Mouse (Mus musculus): ENCODE results near the gene Crcp.

DNA sequence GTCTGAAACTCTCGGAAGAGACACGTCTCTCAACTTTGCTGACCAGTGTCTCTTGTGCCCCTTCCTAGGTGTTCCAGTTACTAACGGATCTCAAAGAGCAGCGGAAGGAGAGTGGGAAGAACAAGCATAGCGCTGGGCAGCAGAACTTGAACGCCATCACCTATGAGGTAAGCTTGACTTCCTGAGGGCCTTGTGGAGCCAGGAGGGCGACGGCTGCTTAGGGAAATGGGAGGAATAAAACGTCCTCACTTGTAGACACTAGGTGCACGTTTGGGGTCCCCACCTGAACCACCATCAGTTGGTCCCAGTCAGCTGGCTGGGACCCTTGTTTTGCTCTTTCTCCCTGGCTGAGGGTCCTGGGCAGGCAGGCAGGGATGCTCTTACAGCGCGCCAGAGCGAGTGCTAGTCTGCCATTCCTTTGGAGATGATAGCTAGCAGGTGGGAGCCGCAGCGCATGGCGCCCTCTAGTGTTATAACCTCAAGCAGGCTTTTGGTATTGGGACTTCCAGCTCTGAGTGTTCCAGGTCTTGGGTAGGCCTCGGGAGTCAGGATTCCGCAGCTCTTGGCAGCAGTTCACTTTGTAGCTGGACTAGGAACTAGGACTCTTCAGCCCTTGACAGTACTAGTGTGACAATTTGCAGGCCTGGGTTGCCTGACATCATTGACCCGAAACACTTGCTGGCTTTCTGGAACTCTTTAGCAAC, 8.8 kb downstream of the Crcp start:
- no peak for TF ChIP-seq POLR2A (IDR thresholded peaks at IDR 0.05; ENCODE audit: low read depth, low read length)
- peak; percentile 55; the same call in 1 of the 2 replicates for TF ChIP-seq CTCF (IDR thresholded peaks at IDR 0.05; ENCODE audit: extremely low read depth, insufficient read depth, insufficient read length, insufficient replicate concordance)
